Mouse (Mus musculus): Measurements from ENCODE around the gene Stub1. TPM values are rescaled to one million over a fixed set of nuclear protein-coding genes. Genes with fewer than 3 reads are reported as not detected.

Stub1 gene
- 237 and 248 TPM in 2 replicates for total RNA-seq (2014; rRNA removed)
- polyA plus RNA-seq (2015; fragmentation: Nextera tagmentation; extraction: Ambion mirVana): 374 and 397 TPM in 2 replicates

DNA sequence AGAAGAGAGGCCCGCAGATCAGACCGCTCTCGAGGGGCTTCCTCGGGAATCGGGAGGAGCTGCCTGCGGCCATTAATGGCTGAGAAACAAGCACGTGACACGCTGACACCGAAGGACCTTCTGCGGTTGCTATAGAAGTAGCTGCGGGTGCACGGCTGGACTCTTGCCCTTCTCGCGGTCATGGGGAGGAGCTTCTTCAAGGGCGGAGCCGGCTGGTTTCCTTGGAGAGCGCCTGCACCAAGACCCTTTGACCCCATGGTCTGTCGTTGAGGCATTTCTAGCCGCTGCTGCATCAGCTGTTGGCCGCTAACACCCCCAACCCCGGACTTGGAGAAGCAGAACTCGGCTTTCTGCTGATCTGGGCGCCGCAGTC, at the start of gene Stub1:
Gene Stub1 (minus strand): TSS at position 114 of the 373 bp plus-strand sequence.
- Histone ChIP-seq H3K9me3 (ENCODE audit: low read length) (no peaks in the 10 kb centered on the region), H3K4me1 (ENCODE audit: insufficient read depth, low read length) (peaks cover 43% of the 10 kb centered on the region), H3K27me3 (ENCODE audit: insufficient read depth, low read length) (no peaks in the 10 kb centered on the region), H3K4me3 (ENCODE audit: low read depth, low read length) (peak within 1 kb of the TSS; percentile 81), H3K9ac (replicated peaks; ENCODE audit: low read length, poor library complexity, severe bottlenecking) (peak within 1 kb of the TSS; percentile 86), H3K36me3 (ENCODE audit: insufficient read depth, low read length) (peaks cover 33% of the 10 kb centered on the region), H3K4me2 (ENCODE audit: low read depth, low read length, poor library complexity, severe bottlenecking) (peak within 1 kb of the TSS; percentile 76), H3K27ac (ENCODE audit: low read depth, low read length) (peak within 1 kb of the TSS; percentile 96)
- DNase-seq (ENCODE audit: low spot score): peak; percentile 94
- peak; percentile 54 for ATAC-seq (ENCODE audit: low FRiP score)
- no peak for TF ChIP-seq CTCF (IDR thresholded peaks at IDR 0.05)
- under 1% methylated on average over 24 of the region's 24 CpGs for WGBS

- no peak overlapping the region for H3K9ac ChIP-seq (replicated peaks; ENCODE audit: low read length, poor library complexity, severe bottlenecking)
- 38% methylated on average over 5 of the region's 5 CpGs for WGBS
- DNase-seq (ENCODE audit: low spot score): no peak
- H3K27me3 ChIP-seq (ENCODE audit: insufficient read depth, low read length): no peaks in the 10 kb centered on the region
- H3K4me2 ChIP-seq (ENCODE audit: low read depth, low read length, poor library complexity, severe bottlenecking): no peak overlapping the region
- H3K4me1 ChIP-seq (ENCODE audit: insufficient read depth, low read length): peaks cover 2% of the 10 kb centered on the region; the same call in 1 of the 2 replicates
- no peak for ATAC-seq (ENCODE audit: low FRiP score)
- TF ChIP-seq CTCF (IDR thresholded peaks at IDR 0.05): 0 out of 2 replicates have a peak, but pooled peaks have one; percentile 28
- peaks cover 40% of the 10 kb centered on the region for H3K36me3 ChIP-seq (ENCODE audit: insufficient read depth, low read length)
- H3K27ac ChIP-seq (ENCODE audit: low read depth, low read length): no peak overlapping the region
- no peaks in the 10 kb centered on the region for H3K9me3 ChIP-seq (ENCODE audit: low read length)
- no peak overlapping the region for H3K4me3 ChIP-seq (ENCODE audit: low read depth, low read length)
Measured at GRCm38 (mm10) chr17:25882306-25882705, 49.1 kb upstream of the Stub1 start.

- no peak for TF ChIP-seq CTCF (IDR thresholded peaks at IDR 0.05)
- Histone ChIP-seq H3K4me3 (ENCODE audit: low read depth, low read length) (no peak overlapping the region), H3K4me1 (ENCODE audit: insufficient read depth, low read length) (peaks cover 7% of the 10 kb centered on the region), H3K27me3 (ENCODE audit: insufficient read depth, low read length) (no peaks in the 10 kb centered on the region), H3K27ac (ENCODE audit: low read depth, low read length) (no peak overlapping the region), H3K36me3 (ENCODE audit: insufficient read depth, low read length) (peaks cover 40% of the 10 kb centered on the region), H3K9ac (replicated peaks; ENCODE audit: low read length, poor library complexity, severe bottlenecking) (no peak overlapping the region), H3K4me2 (ENCODE audit: low read depth, low read length, poor library complexity, severe bottlenecking) (no peak overlapping the region), H3K9me3 (ENCODE audit: low read length) (no peaks in the 10 kb centered on the region)
- DNase-seq (ENCODE audit: low spot score): no peak
- WGBS: 33% methylated on average over 4 of the region's 4 CpGs
- no peak for ATAC-seq (ENCODE audit: low FRiP score)
Measured at GRCm38 (mm10) chr17:25881691-25882090, 48.5 kb upstream of the Stub1 start.

- Histone ChIP-seq H3K9ac (replicated peaks; ENCODE audit: low read length, poor library complexity, severe bottlenecking) (no peak overlapping the region), H3K27me3 (ENCODE audit: insufficient read depth, low read length) (no peaks in the 10 kb centered on the region), H3K4me1 (ENCODE audit: insufficient read depth, low read length) (peaks cover 13% of the 10 kb centered on the region), H3K4me2 (ENCODE audit: low read depth, low read length, poor library complexity, severe bottlenecking) (no peak overlapping the region), H3K9me3 (ENCODE audit: low read length) (no peaks in the 10 kb centered on the region), H3K27ac (ENCODE audit: low read depth, low read length) (0 out of 2 replicates have a peak overlapping the region, but pooled peaks have one; percentile 32), H3K36me3 (ENCODE audit: insufficient read depth, low read length) (peaks cover 40% of the 10 kb centered on the region), H3K4me3 (ENCODE audit: low read depth, low read length) (no peak overlapping the region)
- no peak for ATAC-seq (ENCODE audit: low FRiP score)
- DNase-seq (ENCODE audit: low spot score): no peak
- 9% methylated on average over 5 of the region's 5 CpGs for WGBS
- TF ChIP-seq CTCF (IDR thresholded peaks at IDR 0.05): no peak
Measured at GRCm38 (mm10) chr17:25880913-25881641, 47.9 kb upstream of the Stub1 start.

DNA sequence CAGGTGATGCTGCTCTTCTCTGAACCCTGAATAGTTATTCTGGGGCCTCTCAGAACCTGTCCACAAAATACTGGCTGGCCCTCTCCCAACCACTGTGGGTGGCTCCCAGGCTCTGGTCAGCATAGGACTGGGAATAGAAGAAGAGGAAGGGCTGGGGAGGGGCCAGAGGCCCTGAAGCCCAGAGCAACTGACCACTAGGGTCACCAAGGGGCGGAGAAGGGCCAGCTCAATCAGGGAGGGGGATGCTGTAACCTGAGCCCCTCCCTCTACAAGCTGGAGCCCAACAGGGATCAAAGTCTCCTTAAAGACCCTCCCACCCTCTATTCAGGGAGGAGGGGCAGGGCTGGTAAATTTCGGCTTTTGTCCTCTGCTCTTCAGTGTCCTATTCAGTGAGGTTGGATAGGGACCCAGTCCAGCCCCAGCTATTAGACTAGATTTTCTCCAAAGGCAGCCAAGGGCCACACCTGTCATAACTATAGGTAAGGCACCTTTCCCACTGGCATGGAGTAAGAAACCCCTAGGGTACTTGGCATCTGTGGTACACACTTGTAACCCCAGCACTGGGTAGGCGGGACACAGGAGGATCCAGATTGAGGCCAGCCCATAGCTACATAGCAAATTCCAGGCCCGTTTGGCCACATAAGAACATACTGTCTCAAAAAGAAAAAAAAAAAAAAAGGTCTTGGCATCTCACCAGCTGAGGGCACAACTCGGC, 47.1 kb upstream of the Stub1 start, which contains the start of gene Wfikkn1:
Gene Wfikkn1 (minus strand): TSS at position 663 of the 715 bp plus-strand sequence.
- H3K9me3 ChIP-seq (ENCODE audit: low read length): no peaks in the 10 kb centered on the region
- ATAC-seq (ENCODE audit: low FRiP score) (no peak), DNase-seq (ENCODE audit: low spot score) (peak; percentile 21)
- H3K4me3 ChIP-seq (ENCODE audit: low read depth, low read length): no peak within 1 kb of the TSS
- peaks cover 40% of the 10 kb centered on the region for H3K36me3 ChIP-seq (ENCODE audit: insufficient read depth, low read length)
- TF ChIP-seq CTCF (IDR thresholded peaks at IDR 0.05): no peak
- H3K9ac ChIP-seq (replicated peaks; ENCODE audit: low read length, poor library complexity, severe bottlenecking): no peak within 1 kb of the TSS
- H3K27me3 ChIP-seq (ENCODE audit: insufficient read depth, low read length): no peaks in the 10 kb centered on the region
- no peak within 1 kb of the TSS for H3K4me2 ChIP-seq (ENCODE audit: low read depth, low read length, poor library complexity, severe bottlenecking)
- peak within 1 kb of the TSS; percentile 32; the same call in 1 of the 2 replicates for H3K27ac ChIP-seq (ENCODE audit: low read depth, low read length)
- 26% methylated on average over 5 of the region's 5 CpGs for WGBS
- H3K4me1 ChIP-seq (ENCODE audit: insufficient read depth, low read length): peaks cover 14% of the 10 kb centered on the region

GRCm38 (mm10) chr17:25879750-25880149, 46.5 kb upstream of the Stub1 start:
- peaks cover 40% of the 10 kb centered on the region for H3K36me3 ChIP-seq (ENCODE audit: insufficient read depth, low read length)
- peaks cover 14% of the 10 kb centered on the region for H3K4me1 ChIP-seq (ENCODE audit: insufficient read depth, low read length)
- no peaks in the 10 kb centered on the region for H3K9me3 ChIP-seq (ENCODE audit: low read length)
- peak overlapping the region; percentile 26; the same call in 1 of the 2 replicates for H3K27ac ChIP-seq (ENCODE audit: low read depth, low read length)
- H3K27me3 ChIP-seq (ENCODE audit: insufficient read depth, low read length): no peaks in the 10 kb centered on the region
- H3K4me2 ChIP-seq (ENCODE audit: low read depth, low read length, poor library complexity, severe bottlenecking): no peak overlapping the region
- no peak for DNase-seq (ENCODE audit: low spot score)
- no peak overlapping the region for H3K4me3 ChIP-seq (ENCODE audit: low read depth, low read length)
- no peak for ATAC-seq (ENCODE audit: low FRiP score)
- 60% methylated on average over 8 of the region's 8 CpGs for WGBS
- no peak for TF ChIP-seq CTCF (IDR thresholded peaks at IDR 0.05)
- H3K9ac ChIP-seq (replicated peaks; ENCODE audit: low read length, poor library complexity, severe bottlenecking): no peak overlapping the region
